Mouse (Mus musculus) small intestine, adult 2 months (tissue): ENCODE data around the gene Rasl10b.

Source experiments
- CTCF ChIP-seq: fragments of 200-500 bp; IDR thresholded peaks from 2 replicates; pipeline ENCODE4 v1.5.1; 2012; ENCODE audit warnings: low read depth, mild to moderate bottlenecking, control low read depth, inconsistent platforms, low read length, moderate library complexity, mixed read lengths; ENCODE audit not compliant: insufficient replicate concordance, insufficient read length; ENCODE audit errors: extremely low read depth
- POLR2A ChIP-seq: fragments of 200-500 bp; IDR thresholded peaks from 2 replicates; pipeline ENCODE4 v1.6.1; 2012; ENCODE audit warnings: low read depth, mild to moderate bottlenecking, control low read depth, inconsistent platforms, low read length, moderate library complexity

DNA sequence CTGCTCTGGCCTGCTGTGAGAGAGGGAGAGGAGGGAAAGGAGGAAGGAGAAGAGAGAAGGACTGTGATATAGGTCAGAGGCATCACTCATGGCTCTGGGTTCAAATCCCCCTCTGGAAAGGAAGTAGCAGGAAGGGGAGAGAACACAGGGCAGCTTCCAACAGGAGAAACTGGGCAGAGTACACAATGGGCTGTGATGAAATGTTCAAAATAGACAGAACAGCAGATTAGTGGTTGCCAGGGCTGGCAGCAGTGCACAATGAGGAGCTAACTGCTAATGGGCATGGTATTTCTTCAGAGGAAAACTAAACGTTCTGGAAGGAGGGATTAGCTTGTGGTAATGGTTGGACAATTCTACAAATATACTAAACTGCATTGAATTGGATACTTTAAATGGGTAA, 41.6 kb downstream of the Rasl10b start:
- TF ChIP-seq CTCF, result no peak
- no peak for TF ChIP-seq POLR2A
